Mouse (Mus musculus) hindbrain, embryonic 16.5 days (tissue): Measurements from ENCODE around the gene Hip1r. TPM values are rescaled to one million over a fixed set of nuclear protein-coding genes. Genes with fewer than 3 reads are reported as not detected.

Source experiments
- ATAC-seq: fragments of 200-750 bp; cut with Nextera tagmentation; 2 replicates; pipeline ENCODE4 v1.8.0; 2017; ENCODE audit warnings: moderate TSS enrichment, moderate library complexity
- H3K27ac ChIP-seq: fragments of 300-500 bp; sonication (generic); 2 replicates; pipeline ENCODE4 v1.5.1; 2014; ENCODE audit warnings: low read depth, mild to moderate bottlenecking, control low read depth, low read length, moderate library complexity
- H3K27me3 ChIP-seq: fragments of 300-500 bp; sonication (generic); replicated peaks from 2 replicates; pipeline ENCODE4 v1.6.1; 2014; ENCODE audit warnings: low read length; ENCODE audit not compliant: control insufficient read depth, insufficient read depth
- H3K36me3 ChIP-seq: fragments of 300-500 bp; sonication (generic); 2 replicates; pipeline ENCODE4 v1.6.1; 2014; ENCODE audit warnings: mild to moderate bottlenecking, low read length, moderate library complexity, mixed read lengths; ENCODE audit not compliant: control insufficient read depth, insufficient read depth
- H3K4me1 ChIP-seq: fragments of 300-500 bp; sonication (generic); 2 replicates; pipeline ENCODE4 v1.6.1; 2014; ENCODE audit warnings: low read depth, low read length; ENCODE audit not compliant: control insufficient read depth, insufficient read depth
- H3K4me2 ChIP-seq: fragments of 300-500 bp; sonication (generic); 2 replicates; pipeline ENCODE4 v1.6.1; 2014; ENCODE audit warnings: mild to moderate bottlenecking, low read length, control low read depth, moderate library complexity
- H3K4me3 ChIP-seq: fragments of 300-500 bp; sonication (generic); 2 replicates; pipeline ENCODE4 v1.5.1; 2014; ENCODE audit warnings: mild to moderate bottlenecking, low read length, control low read depth, moderate library complexity
- H3K9ac ChIP-seq: fragments of 300-500 bp; sonication (generic); 2 replicates; pipeline ENCODE4 v1.6.1; 2014; ENCODE audit warnings: low read depth, mild to moderate bottlenecking, control low read depth, low read length, moderate library complexity
- H3K9me3 ChIP-seq: fragments of 300-500 bp; sonication (generic); 2 replicates; pipeline ENCODE4 v1.6.1; 2014; ENCODE audit warnings: mild to moderate bottlenecking, low read length, moderate library complexity; ENCODE audit not compliant: control insufficient read depth
- WGBS: fragments of 180-500 bp; shearing (Covaris S2); extraction: QIAGEN DNeasy Blood & Tissue Kit; methylation state at CpG from one replicate; pipeline ENCODE4 v1.1.7; 2014; 5-methylcytosine and 5-hydroxymethylcytosine counted together
- polyA plus RNA-seq: library from polyadenylated mRNA; unstranded; fragments of >200 nt; fragmentation: Nextera tagmentation; extraction: Ambion mirVana; gene quantifications from 2 replicates; pipeline ENCODE4 v1.2.1, GENCODE M21; 2015

Gene Hip1r
- polyA plus RNA-seq, 1 experiment from 2014 or later, result 34.3 TPM

- Histone ChIP-seq H3K4me1 (peaks cover 17% of the 10 kb centered on the region), H3K4me2 (no peak overlapping the region), H3K27ac (no peak overlapping the region; the same call in 1 of the 2 replicates), H3K9ac (no peak overlapping the region), H3K27me3 (no peaks in the 10 kb centered on the region), H3K36me3 (peaks cover 40% of the 10 kb centered on the region), H3K9me3 (no peaks in the 10 kb centered on the region), H3K4me3 (no peak overlapping the region)
- WGBS, result 64% methylated on average over 11 of the region's 11 CpGs
- ATAC-seq, result no peak
Observed at GRCm38 (mm10) chr5:124005591-124005990, 32.2 kb downstream of the Hip1r start.

GRCm38 (mm10) chr5:124006082-124006873, 32.9 kb downstream of the Hip1r start:
- Histone ChIP-seq H3K27ac (peak overlapping the region; percentile 36; the same call in 1 of the 2 replicates), H3K27me3 (no peaks in the 10 kb centered on the region), H3K4me1 (peaks cover 19% of the 10 kb centered on the region), H3K9ac (no peak overlapping the region), H3K4me2 (no peak overlapping the region), H3K9me3 (no peaks in the 10 kb centered on the region), H3K4me3 (no peak overlapping the region), H3K36me3 (peaks cover 40% of the 10 kb centered on the region)
- no peak for ATAC-seq
- 81% methylated on average over 26 of the region's 26 CpGs for WGBS

GRCm38 (mm10) chr5:124006891-124007491, 33.6 kb downstream of the Hip1r start:
- Histone ChIP-seq H3K27me3 (no peaks in the 10 kb centered on the region), H3K4me2 (no peak overlapping the region), H3K27ac (peak overlapping the region; percentile 36; the same call in 1 of the 2 replicates), H3K4me3 (no peak overlapping the region), H3K9ac (no peak overlapping the region), H3K9me3 (no peaks in the 10 kb centered on the region), H3K4me1 (peaks cover 24% of the 10 kb centered on the region), H3K36me3 (peaks cover 36% of the 10 kb centered on the region)
- WGBS, result 67% methylated on average over 17 of the region's 17 CpGs
- ATAC-seq, result no peak

GRCm38 (mm10) chr5:124010077-124010476, 36.6 kb downstream of the Hip1r start:
- no peak overlapping the region for H3K4me3 ChIP-seq
- peaks cover 47% of the 10 kb centered on the region for H3K4me1 ChIP-seq
- H3K36me3 ChIP-seq, result peaks cover 28% of the 10 kb centered on the region
- no peaks in the 10 kb centered on the region for H3K9me3 ChIP-seq
- 88% methylated on average over 8 of the region's 8 CpGs for WGBS
- no peak for ATAC-seq
- H3K9ac ChIP-seq, result no peak overlapping the region
- H3K27me3 ChIP-seq, result no peaks in the 10 kb centered on the region
- no peak overlapping the region for H3K4me2 ChIP-seq
- peak overlapping the region; percentile 58 for H3K27ac ChIP-seq

- H3K9me3 ChIP-seq, result no peaks in the 10 kb centered on the region
- peak; percentile 76 for ATAC-seq
- H3K27ac ChIP-seq, result peak overlapping the region; percentile 58
- peaks cover 52% of the 10 kb centered on the region for H3K4me1 ChIP-seq
- H3K27me3 ChIP-seq, result no peaks in the 10 kb centered on the region
- WGBS, result 3% methylated on average over 19 of the region's 19 CpGs
- H3K4me2 ChIP-seq, result peak overlapping the region; percentile 44
- H3K4me3 ChIP-seq, result no peak overlapping the region
- peaks cover 21% of the 10 kb centered on the region for H3K36me3 ChIP-seq
- peak overlapping the region; percentile 60 for H3K9ac ChIP-seq
Observed at GRCm38 (mm10) chr5:124010910-124011655, 37.7 kb downstream of the Hip1r start.

- no peak overlapping the region for H3K4me3 ChIP-seq
- peaks cover 17% of the 10 kb centered on the region for H3K36me3 ChIP-seq
- H3K4me2 ChIP-seq, result peak overlapping the region; percentile 42
- peak overlapping the region; percentile 51 for H3K9ac ChIP-seq
- H3K27ac ChIP-seq, result peak overlapping the region; percentile 58
- H3K27me3 ChIP-seq, result no peaks in the 10 kb centered on the region
- H3K9me3 ChIP-seq, result no peaks in the 10 kb centered on the region
- no peak for ATAC-seq
- peaks cover 54% of the 10 kb centered on the region for H3K4me1 ChIP-seq
- WGBS, result 5% methylated on average over 8 of the region's 8 CpGs
Observed at GRCm38 (mm10) chr5:124011927-124012326, 38.5 kb downstream of the Hip1r start.

GRCm38 (mm10) chr5:124012885-124013284, 39.5 kb downstream of the Hip1r start:
- peaks cover 63% of the 10 kb centered on the region for H3K4me1 ChIP-seq
- no peak overlapping the region for H3K4me3 ChIP-seq
- peak overlapping the region; percentile 44; the same call in 1 of the 2 replicates for H3K27ac ChIP-seq
- H3K4me2 ChIP-seq, result no peak overlapping the region
- no peaks in the 10 kb centered on the region for H3K27me3 ChIP-seq
- no peak overlapping the region for H3K9ac ChIP-seq
- ATAC-seq, result no peak
- 83% methylated on average over 10 of the region's 10 CpGs for WGBS
- H3K36me3 ChIP-seq, result peaks cover 10% of the 10 kb centered on the region
- no peaks in the 10 kb centered on the region for H3K9me3 ChIP-seq

GRCm38 (mm10) chr5:124013747-124014146, 40.3 kb downstream of the Hip1r start:
- no peaks in the 10 kb centered on the region for H3K9me3 ChIP-seq
- peak overlapping the region; percentile 66 for H3K27ac ChIP-seq
- WGBS, result 73% methylated on average over 16 of the region's 16 CpGs
- ATAC-seq, result no peak
- H3K36me3 ChIP-seq, result peaks cover 3% of the 10 kb centered on the region; the same call in 1 of the 2 replicates
- no peak overlapping the region for H3K9ac ChIP-seq
- peaks cover 68% of the 10 kb centered on the region for H3K4me1 ChIP-seq
- H3K4me2 ChIP-seq, result peak overlapping the region; percentile 7; the same call in 1 of the 2 replicates
- no peaks in the 10 kb centered on the region for H3K27me3 ChIP-seq
- H3K4me3 ChIP-seq, result no peak overlapping the region

- no peak for ATAC-seq
- Histone ChIP-seq H3K9me3 (no peaks in the 10 kb centered on the region), H3K4me1 (peaks cover 69% of the 10 kb centered on the region), H3K36me3 (peaks cover 3% of the 10 kb centered on the region; the same call in 1 of the 2 replicates), H3K27ac (peak overlapping the region; percentile 66), H3K4me2 (peak overlapping the region; percentile 29), H3K9ac (peak overlapping the region; percentile 27; the same call in 1 of the 2 replicates), H3K27me3 (no peaks in the 10 kb centered on the region), H3K4me3 (no peak overlapping the region)
- WGBS, result 47% methylated on average over 3 of the region's 3 CpGs
Observed at GRCm38 (mm10) chr5:124014180-124014579, 40.8 kb downstream of the Hip1r start.
